Mouse (Mus musculus) embryonic stem cell, embryonic (primary cell): ENCODE results near the gene Dad1.

Source experiments
- CTCF ChIA-PET, 4 experiments: fragments of 300-600 bp in 2 of 4; fragments of 350-600 bp in 2 of 4; sonication (Branson Sonifier 250); formaldehyde crosslinking; loops; one replicate each; lab custom pipeline; 2022; ENCODE audit warnings: inconsistent platforms in 2 of 4; lab: Charles Lee
- POLR2A ChIA-PET, 4 experiments: fragments of 300-600 bp in 2 of 4; fragments of 350-600 bp in 2 of 4; sonication (Branson Sonifier 250); formaldehyde crosslinking; loops; one replicate each; lab custom pipeline; 2022; ENCODE audit warnings: antibody characterized with exemption in 4 of 4, inconsistent platforms in 1 of 4; lab: Charles Lee

Gene Dad1

GRCm38 (mm10) chr14:54253741-54254291 is at the start of gene Dad1, which contains the start of gene Abhd4:
Gene Dad1 (minus strand): TSS chr14:54254104.
Gene Abhd4 (plus strand): TSS chr14:54254188.
- POLR2A ChIA-PET, result interaction anchor here in 3 of 4 experiments (0.6 to 3.9 kb wide), 33 partner anchors 10 to 450 kb away, joined by 3 to 27 read pairs (median 4); partner anchors contain the start of genes Oxa1l (in 2 of the 3), 1700123O20Rik (in 1 of the 3), Lrp10 (in 1 of the 3) and Prmt5 (in 1 of the 3)
- CTCF ChIA-PET, result interaction anchor here in 2 of 4 experiments (0.6 to 1.3 kb wide), 3 partner anchors 15 to 164 kb away, joined by 3 to 4 read pairs (median 3); partner anchors contain the start of gene Slc7a7 (in 1 of the 2)

GRCm38 (mm10) chr14:54300676-54301075 is 46.8 kb upstream of the Dad1 start:
- ChIA-PET CTCF (interaction anchor here in 1 of 4 experiments (0.6 kb wide), 1 partner anchor 385 kb away, joined by 4 read pairs; no protein-coding TSS in a partner anchor), POLR2A (interaction anchor here in 1 of 4 experiments (1.2 kb wide), 1 partner anchor 46 kb away, joined by 3 read pairs; the partner anchor contains the start of gene Abhd4)

- CTCF ChIA-PET, result no interaction called here
Measured at GRCm38 (mm10) chr14:54300136-54300535, 46.2 kb upstream of the Dad1 start.

GRCm38 (mm10) chr14:54284839-54285238 is 30.9 kb upstream of the Dad1 start, which contains the start of gene Olfr49:
Gene Olfr49 (minus strand): TSS chr14:54284939.
- CTCF ChIA-PET, result no interaction called here
- POLR2A ChIA-PET, result no interaction called here

More at GRCm38 (mm10) chr14:54300136-54300535, 46.2 kb upstream of the Dad1 start:
- POLR2A ChIA-PET, result no interaction called here

GRCm38 (mm10) chr14:54276446-54276845 is 22.5 kb upstream of the Dad1 start:
- ChIA-PET CTCF (no interaction called here), POLR2A (interaction anchor here in 2 of 4 experiments (1.0 to 1.6 kb wide), 2 partner anchors 17 kb away, joined by 3 to 7 read pairs; no protein-coding TSS in a partner anchor)

GRCm38 (mm10) chr14:54272696-54273095 is 18.8 kb upstream of the Dad1 start:
- CTCF ChIA-PET, result no interaction called here
- POLR2A ChIA-PET, result interaction anchor here in 1 of 4 experiments (0.6 to 1.2 kb wide), 2 partner anchors 14 to 39 kb away, joined by 3 to 5 read pairs; no protein-coding TSS in a partner anchor

- ChIA-PET POLR2A (interaction anchor here in 2 of 4 experiments (1.2 to 1.9 kb wide), 2 partner anchors 13 kb away, joined by 3 to 6 read pairs; no protein-coding TSS in a partner anchor), CTCF (no interaction called here)
Measured at GRCm38 (mm10) chr14:54271976-54272606, 18.2 kb upstream of the Dad1 start.

- POLR2A ChIA-PET, result interaction anchor here in 2 of 4 experiments (0.6 to 1.9 kb wide), 2 partner anchors 11 to 99 kb away, joined by 6 to 14 read pairs; no protein-coding TSS in a partner anchor
- CTCF ChIA-PET, result no interaction called here
Measured at GRCm38 (mm10) chr14:54270413-54270812, 16.5 kb upstream of the Dad1 start.

GRCm38 (mm10) chr14:54269566-54269965 is 15.7 kb upstream of the Dad1 start:
- ChIA-PET POLR2A (interaction anchor here in 2 of 4 experiments (0.6 to 0.8 kb wide), 4 partner anchors 9 to 21 kb away, joined by 3 to 5 read pairs (median 3); no protein-coding TSS in a partner anchor), CTCF (interaction anchor here in 2 of 4 experiments (0.6 to 0.8 kb wide), 3 partner anchors 43 to 257 kb away, joined by 3 to 5 read pairs (median 3); no protein-coding TSS in a partner anchor)

- ChIA-PET POLR2A (interaction anchor here in 1 of 4 experiments (0.9 to 1.2 kb wide), 3 partner anchors 8 to 34 kb away, joined by 3 to 4 read pairs (median 3); no protein-coding TSS in a partner anchor), CTCF (no interaction called here)
Measured at GRCm38 (mm10) chr14:54267966-54268365, 14.1 kb upstream of the Dad1 start.

GRCm38 (mm10) chr14:54265951-54266350 is 12.0 kb upstream of the Dad1 start:
- ChIA-PET CTCF (no interaction called here), POLR2A (interaction anchor here in 1 of 4 experiments (0.6 kb wide), 2 partner anchors 14 to 111 kb away, joined by 3 to 4 read pairs; no protein-coding TSS in a partner anchor)

GRCm38 (mm10) chr14:54265093-54265492 is 11.2 kb upstream of the Dad1 start:
- ChIA-PET POLR2A (interaction anchor here in 1 of 4 experiments (0.6 kb wide), 1 partner anchor 112 kb away, joined by 4 read pairs; no protein-coding TSS in a partner anchor), CTCF (interaction anchor here in 1 of 4 experiments (0.5 kb wide), 1 partner anchor 461 kb away, joined by 14 read pairs; no protein-coding TSS in a partner anchor)

- ChIA-PET CTCF (no interaction called here), POLR2A (interaction anchor here in 1 of 4 experiments (0.9 kb wide), 1 partner anchor 30 kb away, joined by 3 read pairs; no protein-coding TSS in a partner anchor)
Measured at GRCm38 (mm10) chr14:54264231-54264630, 10.3 kb upstream of the Dad1 start.

- CTCF ChIA-PET, result no interaction called here
- POLR2A ChIA-PET, result no interaction called here
Measured at GRCm38 (mm10) chr14:54263099-54263498, 9.2 kb upstream of the Dad1 start.

- ChIA-PET POLR2A (no interaction called here), CTCF (no interaction called here)
Measured at GRCm38 (mm10) chr14:54262622-54263021, 8.7 kb upstream of the Dad1 start.

- CTCF ChIA-PET, result interaction anchor here in 1 of 4 experiments (0.7 kb wide), 1 partner anchor 457 kb away, joined by 3 read pairs; no protein-coding TSS in a partner anchor
- POLR2A ChIA-PET, result no interaction called here
Measured at GRCm38 (mm10) chr14:54261386-54261785, 7.5 kb upstream of the Dad1 start.

GRCm38 (mm10) chr14:54260196-54260595 is 6.3 kb upstream of the Dad1 start:
- CTCF ChIA-PET, result interaction anchor here in 2 of 4 experiments (0.6 to 3.1 kb wide), 4 partner anchors 21 to 278 kb away, joined by 3 to 12 read pairs (median 4); no protein-coding TSS in a partner anchor

GRCm38 (mm10) chr14:54259722-54260085 is 5.8 kb upstream of the Dad1 start:
- ChIA-PET CTCF (interaction anchor here (0.5 to 3.1 kb wide), 10 partner anchors 18 to 410 kb away, joined by 3 to 12 read pairs (median 3); no protein-coding TSS in a partner anchor), POLR2A (interaction anchor here in 3 of 4 experiments (0.9 to 3.6 kb wide), 36 partner anchors 8 to 755 kb away, joined by 3 to 23 read pairs (median 4); partner anchors contain the start of genes Haus4 (in 1 of the 3), Mmp14 (in 1 of the 3), Mrpl52 (in 1 of the 3) and Ngdn (in 1 of the 3))

More at GRCm38 (mm10) chr14:54260196-54260595, 6.3 kb upstream of the Dad1 start:
- POLR2A ChIA-PET, result interaction anchor here in 3 of 4 experiments (0.9 to 3.6 kb wide), 21 partner anchors 8 to 755 kb away, joined by 3 to 23 read pairs (median 6); partner anchors contain the start of genes Mmp14 (in 1 of the 3), Ngdn (in 1 of the 3), Oxa1l (in 1 of the 3) and Prmt5 (in 1 of the 3)
